Mouse (Mus musculus) spleen, adult 2 months (tissue): ENCODE measurements around the gene Rnf2.
"Not testable (repeated sequence)": the region's sequence is repeated elsewhere in the genome, so short reads cannot be mapped to it uniquely, and the experiment has no call there.

ENCODE experiments used
- CTCF ChIP-seq: fragments of 200-500 bp; IDR thresholded peaks from 2 replicates; pipeline ENCODE4 v1.5.1; 2011; ENCODE audit warnings: mild to moderate bottlenecking, inconsistent platforms; ENCODE audit not compliant: insufficient read depth, insufficient read length, insufficient replicate concordance; ENCODE audit errors: extremely low read depth
- POLR2A ChIP-seq: fragments of 200-500 bp; IDR thresholded peaks from 2 replicates; pipeline ENCODE4 v1.6.1; 2011; ENCODE audit warnings: low read depth, low read length, inconsistent platforms

- TF ChIP-seq POLR2A, CTCF: not testable (repeated sequence)
These were observed 28.4 kb downstream of the Rnf2 start for GRCm38 (mm10) chr1:151472386-151472785.
